Mouse (Mus musculus) spleen, adult 2 months (tissue): Measurements from ENCODE around the gene Gm45711. TPM values are rescaled to one million over a fixed set of nuclear protein-coding genes. Genes with fewer than 3 reads are reported as not detected.
"Not testable (repeated sequence)": the region's sequence is repeated elsewhere in the genome, so short reads cannot be mapped to it uniquely, and the experiment has no call there.

Experiments used
- DNase-seq, 2 experiments: peaks; one replicate each; pipeline versions ENCODE4 v3.0.0 to v3.0.0-alpha.2; 2012 to 2021; ENCODE audit warnings: low spot score in 2 of 2, low read depth in 1 of 2
- H3K27ac ChIP-seq: fragments of 200-500 bp; 2 replicates; pipeline ENCODE4 v1.5.1; 2012; ENCODE audit warnings: low read length, inconsistent platforms; ENCODE audit not compliant: insufficient read depth
- H3K27me3 ChIP-seq: fragments of 200-500 bp; 2 replicates; pipeline ENCODE4 v1.6.1; 2012; ENCODE audit warnings: mild to moderate bottlenecking, moderate library complexity, low read length, inconsistent platforms; ENCODE audit not compliant: control insufficient read depth, insufficient read depth
- H3K36me3 ChIP-seq: fragments of 200-500 bp; 2 replicates; pipeline ENCODE4 v1.6.1; 2012; ENCODE audit warnings: mild to moderate bottlenecking, low read length, inconsistent platforms; ENCODE audit not compliant: control insufficient read depth, insufficient read depth
- H3K4me1 ChIP-seq: fragments of 200-500 bp; 2 replicates; pipeline ENCODE4 v1.6.1; 2011; ENCODE audit warnings: inconsistent platforms; ENCODE audit not compliant: control insufficient read depth, insufficient read depth, insufficient read length
- H3K4me3 ChIP-seq: fragments of 200-500 bp; 2 replicates; pipeline ENCODE4 v1.5.1; 2011; ENCODE audit warnings: mild to moderate bottlenecking, inconsistent platforms; ENCODE audit not compliant: insufficient read depth, insufficient read length; ENCODE audit errors: extremely low read depth
- CTCF ChIP-seq: fragments of 200-500 bp; IDR thresholded peaks from 2 replicates; pipeline ENCODE4 v1.5.1; 2011; ENCODE audit warnings: mild to moderate bottlenecking, inconsistent platforms; ENCODE audit not compliant: insufficient read depth, insufficient read length, insufficient replicate concordance; ENCODE audit errors: extremely low read depth
- POLR2A ChIP-seq: fragments of 200-500 bp; IDR thresholded peaks from 2 replicates; pipeline ENCODE4 v1.6.1; 2011; ENCODE audit warnings: low read depth, low read length, inconsistent platforms
- WGBS: fragments of 180-500 bp; shearing (Covaris S2); methylation state at CpG from one replicate; pipeline ENCODE4 v1.1.7; 2018; 5-methylcytosine and 5-hydroxymethylcytosine counted together
- polyA plus RNA-seq: library from polyadenylated mRNA; depleted of rRNA; stranded (reverse); fragments of >200 nt; gene quantifications from 2 replicates; pipeline ENCODE4 v1.2.3, GENCODE M21; 2012

The Gm45711 gene
- polyA plus RNA-seq, 1 experiment, result not detected

DNA sequence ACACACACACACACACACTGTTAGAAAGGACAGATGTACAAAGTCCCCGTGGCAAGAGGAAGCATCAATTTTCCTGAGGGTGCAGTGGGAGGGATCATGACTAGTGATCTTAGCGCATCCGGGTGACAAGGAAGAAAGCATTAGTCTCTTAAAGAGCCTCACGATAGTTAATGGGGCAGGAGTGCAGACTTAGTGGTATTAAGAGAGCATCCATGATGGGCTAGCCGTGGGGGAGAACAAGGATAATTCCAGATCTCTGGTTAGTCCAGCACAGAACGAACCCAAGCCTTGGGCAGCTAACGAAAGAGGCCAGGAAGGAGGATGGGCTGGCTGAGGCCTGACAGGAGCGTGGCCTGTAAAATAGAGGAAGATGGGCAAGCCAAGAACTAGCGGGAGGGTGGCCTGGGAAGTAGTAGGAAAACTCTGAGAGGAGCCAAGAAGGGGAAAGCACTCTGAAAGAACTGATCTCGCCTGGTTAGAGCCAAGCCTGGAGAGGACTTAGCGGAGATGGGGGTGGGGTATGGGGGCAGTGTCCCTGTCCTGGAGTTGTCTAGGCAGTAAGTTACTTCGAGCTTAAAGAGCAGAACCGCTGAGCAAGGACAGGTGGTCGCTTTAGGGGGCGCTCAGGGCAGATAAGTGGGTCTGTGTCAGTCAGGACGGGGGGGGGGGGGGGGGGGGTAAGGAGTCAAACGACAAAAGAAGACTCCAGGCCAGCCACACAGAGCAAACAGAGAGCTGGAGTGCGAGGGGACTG, 29.5 kb upstream of the Gm45711 start, which contains the start of gene Cmtm3:
Cmtm3 (plus strand) TSS at position 182 of the 754 bp plus-strand sequence.
- H3K27ac ChIP-seq, result peak within 1 kb of the TSS; percentile 58
- no peaks in the 10 kb centered on the region for H3K27me3 ChIP-seq
- TF ChIP-seq POLR2A, result no peak
- H3K4me1 ChIP-seq, result no peaks in the 10 kb centered on the region
- peak within 1 kb of the TSS; percentile 74 for H3K4me3 ChIP-seq
- DNase-seq, result no peak
- WGBS, result 39% methylated on average over 17 of the region's 18 CpGs
- no peaks in the 10 kb centered on the region for H3K36me3 ChIP-seq

DNA sequence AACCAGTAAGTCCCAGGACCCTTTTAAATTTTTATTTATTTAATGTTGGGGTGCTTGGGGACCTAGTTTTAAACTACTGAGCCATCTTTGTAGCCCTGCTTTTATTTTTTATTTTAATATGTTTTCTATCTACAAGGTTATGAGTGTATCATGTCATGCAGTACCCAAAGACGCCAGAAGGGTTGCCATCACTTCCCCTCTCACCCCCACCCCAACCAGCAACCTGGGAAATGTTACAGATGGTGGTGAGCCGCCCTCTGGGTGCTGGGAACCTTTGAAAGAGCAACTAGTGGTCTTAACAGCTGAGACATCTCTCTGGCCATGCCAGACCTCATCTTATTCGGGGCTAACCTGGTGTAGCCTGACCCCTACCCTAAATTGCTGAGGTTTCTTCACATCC, 28.0 kb upstream of the Gm45711 start:
- H3K4me1 ChIP-seq, result no peaks in the 10 kb centered on the region
- H3K4me3 ChIP-seq, result no peak overlapping the region
- no peak for DNase-seq
- H3K36me3 ChIP-seq, result no peaks in the 10 kb centered on the region
- 57% methylated on average over 3 of the region's 3 CpGs for WGBS
- no peak overlapping the region for H3K27ac ChIP-seq
- TF ChIP-seq POLR2A, result no peak
- TF ChIP-seq CTCF, result no peak
- no peaks in the 10 kb centered on the region for H3K27me3 ChIP-seq

DNA sequence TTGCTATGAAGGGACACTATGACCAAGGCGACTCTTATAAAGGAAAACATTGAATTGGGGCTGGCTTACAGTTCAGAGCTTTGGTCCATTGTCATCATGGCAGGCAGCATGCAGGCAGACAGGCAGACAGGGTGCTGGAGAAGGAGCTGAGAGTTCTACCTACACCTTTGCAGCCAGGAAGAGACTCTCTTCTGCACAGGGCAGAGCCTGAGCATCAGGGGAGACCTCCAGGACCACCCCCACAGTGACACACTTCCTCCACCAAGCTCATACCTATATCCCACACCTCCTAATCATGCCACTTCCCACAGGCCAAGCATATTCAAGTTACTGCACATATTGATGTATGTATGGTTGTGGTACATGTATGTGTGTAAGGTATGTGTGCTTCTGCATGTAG, 26.9 kb upstream of the Gm45711 start:
- Histone ChIP-seq H3K4me3 (no peak overlapping the region), H3K27ac (no peak overlapping the region), H3K4me1 (no peaks in the 10 kb centered on the region), H3K36me3 (no peaks in the 10 kb centered on the region), H3K27me3 (no peaks in the 10 kb centered on the region)
- DNase-seq, result no peak
- no peak for TF ChIP-seq CTCF
- TF ChIP-seq POLR2A, result no peak
- 88% methylated on average over 1 of the region's 1 CpGs for WGBS

DNA sequence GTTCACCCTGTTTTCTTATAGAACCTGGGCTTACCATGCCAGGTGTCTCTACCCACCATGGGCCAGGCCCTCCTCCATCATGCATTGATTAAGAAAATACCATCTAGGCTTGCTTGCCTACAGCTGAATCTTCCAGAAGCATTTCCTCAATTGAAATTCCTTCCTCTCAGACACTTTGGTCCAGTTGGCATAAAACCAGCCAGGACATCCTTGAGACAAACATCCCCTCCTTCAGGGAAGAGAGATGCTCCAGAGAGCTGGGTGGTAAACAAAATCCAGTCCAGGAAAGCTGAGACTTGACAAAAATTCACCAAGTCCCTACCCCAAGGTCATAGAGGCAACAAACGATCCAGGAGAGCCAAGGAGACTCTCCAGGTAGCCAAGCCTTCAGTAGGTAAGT, 24.3 kb upstream of the Gm45711 start:
- WGBS, result 84% methylated on average over 1 of the region's 1 CpGs
- Histone ChIP-seq H3K36me3 (no peaks in the 10 kb centered on the region), H3K27me3 (no peaks in the 10 kb centered on the region), H3K4me1 (no peaks in the 10 kb centered on the region), H3K4me3 (no peak overlapping the region), H3K27ac (no peak overlapping the region)
- TF ChIP-seq CTCF (no peak), POLR2A (no peak)
- DNase-seq, result no peak

DNA sequence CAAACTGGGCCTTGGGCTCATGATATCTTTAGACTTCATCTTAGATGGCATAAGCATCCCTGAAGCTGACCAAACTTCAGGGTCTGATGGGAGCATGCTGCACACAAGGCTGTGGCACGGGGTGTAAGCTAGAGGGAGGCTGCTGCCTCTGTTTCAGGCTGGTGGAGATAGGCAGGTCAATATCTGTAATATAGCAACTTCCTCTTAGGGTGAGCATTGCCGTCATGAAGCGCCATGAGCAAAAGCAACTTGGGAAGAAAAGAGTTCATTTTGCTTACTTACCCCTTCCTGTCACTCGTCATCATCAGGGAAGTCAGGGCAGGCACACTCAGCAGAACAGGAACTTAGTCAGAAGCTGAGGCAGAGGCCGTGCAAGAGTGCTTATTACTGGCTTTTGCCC, 23.9 kb upstream of the Gm45711 start:
- no peak overlapping the region for H3K27ac ChIP-seq
- no peak for DNase-seq
- no peaks in the 10 kb centered on the region for H3K27me3 ChIP-seq
- no peaks in the 10 kb centered on the region for H3K4me1 ChIP-seq
- 22% methylated on average over 5 of the region's 5 CpGs for WGBS
- no peaks in the 10 kb centered on the region for H3K36me3 ChIP-seq
- no peak for TF ChIP-seq POLR2A
- TF ChIP-seq CTCF, result no peak
- H3K4me3 ChIP-seq, result no peak overlapping the region

DNA sequence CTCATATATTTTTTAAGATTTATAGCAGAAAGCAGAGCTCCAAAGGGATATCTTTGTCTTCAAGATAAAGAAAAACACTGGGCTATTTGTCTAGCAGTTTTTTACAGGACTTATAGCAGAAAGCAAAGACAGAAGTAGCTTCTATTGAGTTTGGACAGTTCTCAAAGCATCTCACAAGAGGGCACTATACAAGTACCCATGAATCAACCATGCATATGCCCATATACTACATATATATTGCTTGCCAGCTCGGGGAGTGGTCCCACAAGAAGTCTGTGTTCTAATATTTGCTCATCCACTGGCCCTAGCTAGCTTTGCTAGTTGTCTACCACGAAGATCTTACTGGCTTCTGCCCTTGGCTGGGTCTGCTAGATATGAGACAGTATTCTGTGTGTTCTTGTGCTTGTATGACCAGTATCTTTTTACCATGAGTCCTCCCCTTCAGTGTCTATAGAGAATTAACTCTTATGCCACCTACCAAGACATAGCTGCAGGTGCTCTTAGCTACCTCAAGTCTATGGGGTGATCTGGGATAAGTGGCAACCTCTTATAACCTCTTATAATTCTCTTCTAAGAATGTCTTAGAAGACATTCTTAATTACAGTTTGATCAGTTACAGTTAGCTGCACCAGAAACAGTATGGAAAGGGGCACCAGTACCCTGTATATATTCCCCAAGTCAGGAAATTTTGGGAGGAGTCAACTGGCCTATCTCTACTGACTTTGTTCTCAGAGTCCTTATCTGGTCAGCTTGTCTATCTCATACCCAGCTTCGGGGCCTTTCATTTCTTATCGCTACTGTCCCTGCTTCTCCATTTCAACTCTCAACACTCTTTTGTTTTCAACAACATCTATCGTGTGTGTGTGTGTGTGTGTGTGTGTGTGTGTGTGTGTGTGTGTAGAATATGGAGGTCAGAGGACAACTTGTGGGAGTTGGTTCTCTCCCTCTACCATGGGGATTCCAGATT, 23.1 kb upstream of the Gm45711 start:
- DNase-seq, result no peak
- whole genome bisulfite sequencing, result 68% methylated on average over 5 of the region's 5 CpGs
- TF ChIP-seq CTCF (no peak), POLR2A (no peak)
- no peaks in the 10 kb centered on the region for H3K4me1 ChIP-seq
- H3K27me3 ChIP-seq, result no peaks in the 10 kb centered on the region
- H3K27ac ChIP-seq, result no peak overlapping the region
- no peak overlapping the region for H3K4me3 ChIP-seq
- H3K36me3 ChIP-seq, result no peaks in the 10 kb centered on the region

DNA sequence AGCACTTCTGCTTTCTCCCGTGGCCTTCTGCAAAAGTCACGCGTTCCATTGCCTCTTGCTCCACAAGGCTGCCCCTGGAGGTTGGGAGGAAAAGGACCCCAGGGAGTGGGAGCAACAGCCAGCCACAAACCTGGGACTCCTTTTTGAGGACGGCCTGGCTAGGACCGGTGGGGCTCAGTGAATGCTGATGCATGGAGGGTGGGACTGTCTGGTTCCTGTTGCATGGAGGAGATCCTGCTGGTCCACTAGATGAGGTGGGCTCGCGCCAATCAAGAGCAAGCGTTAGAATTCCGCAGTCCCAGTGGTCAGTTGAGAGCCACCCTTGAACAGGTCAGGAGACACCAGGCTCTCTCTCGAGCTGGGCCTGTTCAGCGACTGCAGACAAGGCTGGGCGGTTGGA, 12.0 kb upstream of the Gm45711 start, which contains the start of gene Cmtm2b:
Cmtm2b (plus strand) TSS at position 301 of the 400 bp plus-strand sequence.
- DNase-seq, H3K27me3 ChIP-seq, H3K27ac ChIP-seq, H3K4me3 ChIP-seq, H3K36me3 ChIP-seq, H3K4me1 ChIP-seq: not testable (repeated sequence)
- 92% methylated on average over 12 of the region's 12 CpGs for WGBS

DNA sequence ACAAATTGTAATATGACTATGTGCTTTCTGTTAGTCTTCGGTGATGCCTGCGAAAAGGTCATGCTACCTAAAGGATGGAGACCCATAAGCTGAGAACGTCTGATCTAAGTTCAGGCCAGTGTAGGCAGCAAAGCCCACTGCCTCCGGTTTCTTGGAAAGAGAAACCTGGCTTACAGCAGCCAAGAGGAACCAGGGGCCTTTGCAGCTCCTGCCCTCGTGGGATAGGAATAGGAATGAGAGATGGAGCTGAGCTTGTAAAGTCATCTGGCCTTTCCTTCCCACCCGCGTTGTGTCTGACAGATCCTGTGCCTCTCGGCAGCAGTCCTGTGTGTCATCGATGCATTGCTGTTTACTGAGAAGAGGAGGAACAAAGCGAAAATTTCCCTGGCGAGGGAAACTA, 11.4 kb upstream of the Gm45711 start, which contains the start of gene Gm11020:
Gm11020 (plus strand) TSS at position 301 of the 400 bp plus-strand sequence.
- 88% methylated on average over 11 of the region's 11 CpGs for WGBS
- not testable (repeated sequence) for DNase-seq, H3K36me3 ChIP-seq, H3K27me3 ChIP-seq, H3K27ac ChIP-seq, H3K4me1 ChIP-seq, H3K4me3 ChIP-seq
